Mouse (Mus musculus) heart, postnatal 10 days (tissue): ENCODE data around the gene Mtmr12. TPM values are rescaled to one million over a fixed set of nuclear protein-coding genes. Genes with fewer than 3 reads are reported as not detected.
"Not testable (repeated sequence)": the region's sequence is repeated elsewhere in the genome, so short reads cannot be mapped to it uniquely, and the experiment has no call there.

Source experiments
- DNase-seq, 2 experiments: peaks; one replicate each; pipeline ENCODE4 v3.0.0; 2021
- intact Hi-C: fragments of 180-260 bp; cut with DNase I; formaldehyde crosslinking; loops from one replicate; pipeline ENCODE4 v1.15.1; 2025
- total RNA-seq, 2 experiments: library from RNA; stranded (reverse); gene quantifications; 2 replicates each; pipeline ENCODE4 v1.2.3; 2021

Mtmr12 gene
- total RNA-seq, 2 experiments from 2014 or later = 18.6 to 21.3 TPM

DNA sequence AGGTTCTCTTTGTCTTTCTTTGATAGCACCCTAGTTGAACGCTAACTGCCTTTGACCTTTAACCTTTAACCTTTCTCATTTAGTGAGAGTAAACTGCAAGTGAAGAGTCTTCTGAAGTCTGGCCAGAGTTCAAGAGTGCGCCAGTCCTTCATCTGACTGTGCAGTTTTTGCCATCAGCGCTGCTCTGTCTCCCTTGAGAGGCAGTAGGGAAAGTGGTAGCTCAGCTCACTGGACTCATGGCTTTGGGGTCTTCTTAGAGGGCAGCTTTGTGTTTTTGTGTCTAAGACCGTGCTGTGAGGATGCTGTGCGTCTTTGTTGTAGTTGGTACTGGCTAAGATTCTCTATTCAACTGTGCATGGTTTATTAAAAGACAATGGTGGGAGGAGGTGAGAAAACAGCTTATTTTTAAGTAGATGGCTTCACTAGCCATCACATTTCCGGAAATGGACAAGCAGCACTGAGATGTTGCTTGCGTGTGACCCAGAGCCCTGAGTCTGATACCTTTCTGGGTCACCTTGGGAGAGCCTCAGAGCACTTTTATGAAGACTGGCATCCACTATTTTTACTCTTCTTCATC, 1.9 kb downstream of the Mtmr12 start:
- no peak for DNase-seq
- intact Hi-C loops = no loop called here

GRCm38 (mm10) chr15:12207556-12208090, 2.8 kb downstream of the Mtmr12 start:
- intact Hi-C loops = no loop called here
- no peak for DNase-seq

GRCm38 (mm10) chr15:12211577-12211976, 6.7 kb downstream of the Mtmr12 start:
- DNase-seq = no peak
- intact Hi-C loops = no loop called here

DNA sequence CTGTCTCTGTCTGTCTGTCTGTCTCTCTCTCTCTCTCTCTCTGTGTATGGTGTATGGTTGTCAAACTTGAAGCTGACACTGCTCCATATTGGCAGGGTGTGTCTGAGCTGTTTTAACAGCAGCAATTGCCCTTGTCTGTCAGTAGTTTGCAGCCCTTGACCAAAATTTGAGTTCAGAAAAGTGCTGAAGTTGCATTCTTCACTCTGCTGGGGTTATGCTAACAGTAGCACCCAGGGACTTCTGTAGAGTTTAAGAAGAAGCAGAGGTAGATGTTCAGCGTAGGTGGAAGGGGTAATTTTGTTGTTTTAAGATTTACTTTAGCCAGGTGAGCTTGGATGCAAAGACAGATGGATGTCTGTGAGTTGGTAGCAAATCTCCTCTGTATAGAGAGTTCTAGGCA, 7.4 kb downstream of the Mtmr12 start:
- DNase-seq = no peak
- intact Hi-C loops = no loop called here

DNA sequence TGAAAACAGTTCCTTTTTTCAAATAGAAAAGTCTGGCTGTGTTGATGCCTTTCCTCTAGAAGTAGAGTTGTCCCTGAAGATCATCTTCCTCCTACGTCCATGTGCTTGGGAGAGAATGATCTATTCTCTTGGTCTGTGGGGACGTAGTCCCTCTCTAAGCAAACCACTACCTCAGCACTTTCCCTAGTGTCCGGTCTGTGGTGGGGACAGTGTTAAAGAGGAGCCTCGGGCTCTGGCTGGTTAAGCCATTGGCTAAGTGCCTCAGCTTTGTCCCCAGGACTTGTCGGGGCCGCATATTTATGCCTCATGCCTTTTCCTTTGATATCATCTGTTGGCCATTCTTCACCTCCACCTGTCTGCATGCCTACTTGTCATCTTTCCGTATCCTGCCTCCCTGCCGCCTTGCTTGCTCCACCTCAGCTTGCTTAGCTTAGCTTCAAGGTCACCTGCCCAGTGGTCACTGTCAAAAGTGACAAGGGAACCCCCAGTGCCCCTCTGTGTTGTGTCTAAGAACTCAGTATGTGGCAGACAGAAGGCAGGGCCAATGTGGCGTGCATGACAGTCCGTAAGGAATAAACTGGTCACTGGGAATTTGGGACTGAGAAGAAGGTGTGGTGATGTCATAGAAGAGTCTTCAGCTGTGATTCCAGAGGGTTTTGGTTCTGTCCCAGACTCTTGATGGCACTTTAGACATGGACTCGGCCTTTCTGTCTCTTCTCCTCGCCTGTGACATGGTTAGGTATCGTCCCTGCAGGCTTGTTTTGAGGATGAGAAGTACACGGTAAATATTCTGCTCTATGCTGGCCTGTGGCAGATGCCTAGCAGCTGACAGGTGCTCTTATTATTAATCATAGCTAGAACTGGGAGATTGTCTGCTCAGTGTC, 9.9 kb downstream of the Mtmr12 start:
- DNase-seq = no peak
- intact Hi-C loops = no loop called here

DNA sequence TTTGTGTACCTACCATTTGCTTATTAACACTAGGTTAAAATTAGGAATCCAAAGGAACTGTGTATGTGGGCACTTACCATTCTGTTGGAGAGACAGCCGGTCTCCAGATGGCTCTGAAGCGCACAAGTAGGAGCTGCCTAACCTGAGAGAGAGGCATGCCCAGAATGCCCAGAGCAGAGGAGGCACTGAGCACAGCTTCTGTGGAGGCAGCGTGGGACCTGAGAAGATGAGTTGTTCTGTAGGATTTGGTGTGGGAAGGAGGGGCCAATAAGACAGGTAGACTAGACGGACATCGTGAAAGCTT, 10.5 kb downstream of the Mtmr12 start:
- intact Hi-C loops = no loop called here
- DNase-seq = no peak

DNA sequence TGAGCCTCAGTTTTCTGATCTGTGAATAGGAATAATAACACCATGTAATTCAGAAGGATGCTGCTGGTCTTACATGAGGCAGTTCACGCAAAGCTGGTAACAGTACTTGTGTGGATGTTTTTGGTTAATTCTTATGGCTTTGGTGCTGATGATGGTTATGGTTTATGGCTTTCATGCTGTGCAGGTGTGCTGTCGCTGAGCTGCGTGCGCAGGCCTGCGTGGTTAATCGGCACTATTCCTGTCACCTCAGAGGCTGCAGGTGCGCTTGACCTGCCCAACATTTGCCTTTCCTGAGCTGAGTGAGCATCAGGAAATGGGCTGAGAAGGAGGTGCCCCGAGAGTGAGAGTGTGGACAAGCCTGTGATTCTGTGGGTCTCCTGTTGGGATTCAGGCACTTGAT, 11.3 kb downstream of the Mtmr12 start:
- intact Hi-C loops = no loop called here
- DNase-seq = no peak

GRCm38 (mm10) chr15:12216798-12217197, 12.0 kb downstream of the Mtmr12 start:
- intact Hi-C loops = no loop called here

DNA sequence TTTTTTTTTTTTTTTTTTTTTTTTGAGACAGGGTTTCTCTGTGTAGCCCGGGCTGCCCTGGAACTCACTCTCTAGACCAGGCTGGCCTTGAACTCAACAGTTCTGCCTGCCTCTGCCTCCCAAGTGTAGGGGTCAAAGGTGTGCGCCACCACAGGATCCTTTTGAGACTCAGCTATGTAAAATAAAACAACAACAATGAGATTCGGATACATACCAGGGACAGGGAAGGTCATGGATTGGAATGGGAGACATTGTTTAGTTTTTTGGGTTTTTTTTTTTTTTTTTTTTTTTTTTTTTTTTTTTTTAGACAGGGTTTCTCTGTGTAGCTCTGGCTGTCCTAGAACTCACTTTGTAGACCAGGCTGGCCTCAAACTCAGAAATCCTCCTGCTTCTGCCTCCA, 12.5 kb downstream of the Mtmr12 start:
- DNase-seq, intact Hi-C loops: not testable (repeated sequence)

More at GRCm38 (mm10) chr15:12216798-12217197, 12.0 kb downstream of the Mtmr12 start:
- no peak for DNase-seq

GRCm38 (mm10) chr15:12217849-12218248, 13.0 kb downstream of the Mtmr12 start:
- intact Hi-C loops = no loop called here
- DNase-seq = no peak

- intact Hi-C loops = no loop called here
- DNase-seq = no peak
Measured at GRCm38 (mm10) chr15:12218583-12219382, 14.0 kb downstream of the Mtmr12 start.

DNA sequence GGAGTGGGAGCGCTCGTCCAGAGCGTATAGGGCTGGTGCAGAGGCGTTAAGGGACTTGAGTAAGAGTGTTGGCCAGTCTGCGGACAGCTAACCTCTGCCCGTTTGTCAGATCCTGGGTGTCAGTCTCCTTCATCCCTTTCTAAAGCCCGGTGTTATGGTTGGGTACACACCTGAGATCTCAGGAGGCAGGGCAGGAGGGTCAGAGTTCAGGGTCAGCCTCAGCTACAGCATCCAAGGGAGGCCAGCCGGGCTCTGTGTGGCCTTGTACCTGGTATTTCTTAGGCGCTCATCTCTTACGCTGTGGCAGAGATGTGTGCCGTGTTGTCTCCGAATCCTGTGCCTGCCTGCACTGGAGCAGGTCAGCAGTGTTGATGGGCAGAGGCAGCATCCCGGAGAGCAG, 16.3 kb downstream of the Mtmr12 start:
- intact Hi-C loops = no loop called here
- DNase-seq = no peak

DNA sequence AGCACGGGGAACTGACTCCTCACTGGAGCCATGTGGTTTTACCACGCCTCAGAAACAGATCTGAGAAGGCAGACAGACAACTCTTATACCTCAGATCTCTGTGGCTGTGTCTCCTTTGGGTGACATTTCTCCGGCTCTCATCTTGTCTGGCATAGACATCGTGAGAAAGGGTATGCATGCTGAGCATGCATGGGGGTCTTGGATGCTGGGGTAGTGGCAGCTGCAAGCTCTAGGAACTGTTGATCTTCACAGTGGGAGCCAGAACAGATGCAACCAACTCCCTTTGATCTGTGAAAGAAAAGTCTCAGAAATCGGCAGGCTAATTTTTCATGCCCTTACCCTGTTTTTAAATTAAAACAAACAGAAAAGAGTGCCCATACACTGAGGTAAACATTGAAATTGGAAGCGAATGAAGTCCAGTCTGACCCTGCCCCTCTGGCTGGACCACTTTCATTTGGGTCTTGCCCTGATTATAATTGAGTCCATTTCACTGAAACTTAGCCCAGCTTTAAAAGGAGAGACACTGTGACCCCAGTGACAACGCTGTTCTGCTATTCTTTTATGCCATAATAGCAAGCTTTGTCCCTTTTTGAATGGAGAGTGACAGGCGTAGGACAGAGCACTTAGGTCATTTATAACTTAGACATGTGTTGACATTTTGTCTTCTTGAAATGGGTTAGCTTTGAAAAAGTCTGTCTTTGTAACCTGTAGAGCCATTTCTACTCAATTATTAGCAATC, 17.9 kb downstream of the Mtmr12 start:
- no peak for DNase-seq
- intact Hi-C loops = no loop called here

- intact Hi-C loops = no loop called here
- no peak for DNase-seq
Measured at GRCm38 (mm10) chr15:12223393-12223792, 18.6 kb downstream of the Mtmr12 start.

GRCm38 (mm10) chr15:12224239-12224638, 19.4 kb downstream of the Mtmr12 start:
- DNase-seq = no peak
- intact Hi-C loops = no loop called here

DNA sequence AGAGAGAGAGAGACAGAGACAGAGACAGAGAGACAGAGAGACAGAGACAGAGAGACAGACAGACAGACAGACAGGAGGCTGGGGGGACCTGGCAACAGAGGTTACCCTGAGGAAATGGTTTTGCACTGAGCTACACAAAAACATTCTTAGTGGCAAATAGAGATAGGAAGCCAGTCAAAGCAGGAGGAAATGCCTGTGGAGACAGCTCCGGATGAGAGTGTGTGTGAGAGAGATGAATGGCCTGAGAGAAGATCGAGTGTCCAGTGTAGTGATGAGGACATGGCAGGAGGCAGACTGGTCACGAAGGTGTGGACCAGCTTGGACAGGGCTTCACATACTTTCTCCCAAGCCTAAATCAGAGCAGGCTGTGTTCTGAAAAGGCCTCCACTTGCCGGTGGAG, 20.2 kb downstream of the Mtmr12 start:
- DNase-seq = no peak
- intact Hi-C loops = no loop called here

- no peak for DNase-seq
- intact Hi-C loops = no loop called here
Measured at GRCm38 (mm10) chr15:12226908-12227307, 22.1 kb downstream of the Mtmr12 start.

DNA sequence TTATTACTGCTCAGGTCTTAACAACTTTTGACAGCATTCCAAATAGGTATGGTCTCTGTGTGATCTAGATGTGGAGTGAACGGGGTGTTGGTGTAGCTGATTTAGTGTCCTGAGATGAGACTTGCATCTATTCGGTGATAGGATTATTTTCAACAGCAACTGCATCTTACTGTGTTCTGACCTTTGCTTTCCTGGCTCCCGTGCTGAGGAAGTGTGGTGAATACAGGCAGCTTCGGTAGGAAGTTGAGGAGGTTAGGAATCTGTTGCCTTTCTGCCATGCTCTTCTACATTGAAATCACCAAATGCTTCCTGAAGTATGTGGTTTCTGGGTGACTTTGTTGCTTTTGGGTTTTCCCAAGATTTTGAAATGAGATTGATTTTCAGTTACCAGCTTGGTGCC, 22.5 kb downstream of the Mtmr12 start:
- intact Hi-C loops = no loop called here
- DNase-seq = no peak

DNA sequence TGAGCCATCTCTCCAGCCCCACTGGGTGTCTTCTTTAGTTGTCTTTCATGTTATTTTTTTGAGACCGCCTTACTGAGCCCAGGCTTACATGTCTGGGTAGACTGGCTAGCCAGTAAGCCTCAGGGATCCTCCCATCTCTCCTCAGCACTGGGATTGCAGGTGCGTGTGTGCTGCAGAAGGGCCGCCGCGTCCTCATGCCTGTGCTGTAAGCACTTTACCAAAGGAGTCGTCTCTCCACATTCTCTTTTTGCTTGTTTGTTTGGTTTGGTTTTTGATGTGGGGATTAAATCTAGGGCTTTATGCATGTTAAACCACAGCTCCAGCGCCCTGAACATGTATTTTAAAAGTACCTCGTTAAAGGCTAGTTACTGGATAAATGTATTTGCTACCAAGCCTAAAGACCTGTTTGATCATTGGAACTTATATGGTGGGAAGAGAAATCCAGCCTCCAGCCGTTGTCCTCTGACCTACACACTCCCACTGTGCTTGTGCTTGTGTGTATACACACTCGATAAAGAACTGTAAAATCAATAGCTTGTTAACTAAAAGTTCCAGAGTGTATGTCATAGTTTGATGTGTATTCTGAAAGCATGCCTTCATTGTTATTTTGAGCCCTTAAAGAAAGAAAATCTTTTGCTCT, 24.9 kb downstream of the Mtmr12 start:
- DNase-seq = no peak
- intact Hi-C loops = no loop called here

DNA sequence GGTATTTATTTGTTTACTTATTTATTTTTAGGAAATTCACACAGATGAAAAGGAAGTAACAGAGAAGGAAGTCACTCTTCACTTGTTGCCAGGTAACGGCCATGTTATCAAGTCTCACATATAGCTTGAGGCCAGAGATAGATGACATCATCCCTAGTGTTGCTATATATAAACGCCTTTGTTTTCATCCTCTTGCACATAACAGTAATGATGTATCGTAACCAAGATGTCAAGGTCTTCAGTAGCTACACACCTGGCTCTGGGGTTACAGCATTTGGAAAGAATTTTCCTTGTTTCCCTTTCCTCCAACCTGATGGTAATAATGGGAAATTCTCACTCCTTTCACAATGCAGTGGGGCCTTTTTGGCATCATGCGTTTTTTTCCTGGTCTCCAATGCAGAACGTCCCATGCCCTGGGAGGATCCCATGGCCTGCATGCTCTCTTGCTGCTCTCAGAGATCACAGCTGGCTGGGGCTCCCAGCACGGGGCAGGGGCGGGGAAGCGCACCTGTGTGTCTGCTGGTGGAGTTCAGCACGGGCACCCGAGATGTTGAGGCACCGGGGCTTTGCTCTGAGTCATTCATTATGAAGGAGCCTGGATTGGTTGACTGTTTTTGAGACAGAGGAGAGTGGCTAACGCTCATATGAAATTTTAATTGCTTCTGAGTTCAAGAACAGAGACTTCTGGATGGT, 25.6 kb downstream of the Mtmr12 start:
- no peak for DNase-seq
- intact Hi-C loops = no loop called here
